Comparison of ENCODE assay signal across 26 mouse cellular contexts in the genomic region with DNA sequence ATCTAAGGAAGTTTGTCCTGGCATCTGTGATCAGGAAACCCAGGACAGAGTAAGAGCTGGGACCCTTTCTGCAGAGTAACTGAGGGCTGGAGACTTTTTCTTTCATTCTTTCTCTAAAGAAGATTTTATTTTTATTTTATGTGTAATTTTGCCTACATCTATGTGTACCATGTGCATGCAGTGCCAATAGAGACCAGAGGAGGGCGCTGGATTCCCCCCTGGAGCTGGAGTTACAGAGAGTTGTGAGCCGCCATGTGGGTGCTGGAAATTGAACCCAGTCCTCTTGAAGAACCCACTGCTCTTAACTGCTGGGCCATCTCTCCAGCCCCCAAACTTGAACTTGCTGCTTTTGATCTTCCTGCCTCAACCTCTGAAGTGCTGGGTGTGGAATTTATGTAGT. TPM values are rescaled to one million over a fixed set of nuclear protein-coding genes. Genes with fewer than 3 reads are reported as not detected.
A peak's percentile ranks its signal among the peaks of the same experiment; 100 is the strongest.
DNase-seq lines count a peak whose midpoint lies in the region; ATAC-seq and TF ChIP-seq lines count a peak whose summit lies in the region.
"Had no signal": no experiment of that assay in that cellular context is flagged by ENCODE, and none has a peak within 500 bp of the region (broad histone marks: within the 10 kb centered on the region; RNA-seq: fewer than 3 reads in every experiment).

No protein-coding gene starts in this region.

- 60% methylated on average over 2 of the region's 2 CpGs for WGBS in hindbrain, postnatal 0 days
- WGBS in hindbrain, embryonic 13.5 days = 60% methylated on average over 2 of the region's 2 CpGs
- WGBS in liver, embryonic 14.5 days (ENCODE audit: insufficient replicate concordance) = 28% methylated on average over 2 of the region's 2 CpGs
- 36% methylated on average over 2 of the region's 2 CpGs for WGBS in liver, embryonic 12.5 days (ENCODE audit: insufficient replicate concordance)
- 65% methylated on average over 2 of the region's 2 CpGs for WGBS in cerebellum, adult 2 months

- no peaks in the 10 kb centered on the region for H3K36me3 ChIP-seq in hindbrain, postnatal 0 days (ENCODE audit: insufficient read depth, low read length)
- no peaks in the 10 kb centered on the region for H3K36me3 ChIP-seq in hindbrain, embryonic 13.5 days
- no peaks in the 10 kb centered on the region for H3K36me3 ChIP-seq in liver, embryonic 14.5 days (replicated peaks; ENCODE audit: control insufficient read depth, insufficient read depth, low read depth)
- no peaks in the 10 kb centered on the region for H3K36me3 ChIP-seq in liver, embryonic 12.5 days
- H3K36me3 ChIP-seq in ES-Bruce4 (ENCODE audit: control insufficient read depth, insufficient read depth, low read length, poor library complexity, severe bottlenecking) = no peaks in the 10 kb centered on the region
- H3K36me3 ChIP-seq: embryonic facial prominence, embryonic 12.5 days; forebrain, embryonic 10.5 days; forebrain, embryonic 15.5 days; limb, embryonic 12.5 days; midbrain, embryonic 10.5 days; neural tube, embryonic 12.5 days had no signal

- no peak overlapping the region for H3K9ac ChIP-seq in hindbrain, postnatal 0 days (replicated peaks; ENCODE audit: low read length)
- no peak overlapping the region for H3K9ac ChIP-seq in hindbrain, embryonic 13.5 days
- no peak overlapping the region for H3K9ac ChIP-seq in liver, embryonic 14.5 days (replicated peaks)
- H3K9ac ChIP-seq in liver, embryonic 12.5 days = no peak overlapping the region
- H3K9ac ChIP-seq in ES-Bruce4 (ENCODE audit: low read depth, poor library complexity, severe bottlenecking) = no peak overlapping the region
- H3K9ac ChIP-seq: embryonic facial prominence, embryonic 12.5 days; forebrain, embryonic 15.5 days; limb, embryonic 12.5 days; neural tube, embryonic 12.5 days had no signal

- no peak overlapping the region for H3K4me3 ChIP-seq in hindbrain, postnatal 0 days (ENCODE audit: low read length)
- no peak overlapping the region for H3K4me3 ChIP-seq in hindbrain, embryonic 13.5 days
- H3K4me3 ChIP-seq in liver, embryonic 14.5 days (ENCODE audit: insufficient read depth in 1 of 2, low read depth in 2 of 2, low read length in 2 of 2) = no peak overlapping the region
- H3K4me3 ChIP-seq in liver, embryonic 12.5 days = no peak overlapping the region
- H3K4me3 ChIP-seq in ES-Bruce4 (ENCODE audit: low read depth, low read length) = no peak overlapping the region
- H3K4me3 ChIP-seq in cerebellum, adult 2 months (replicated peaks; ENCODE audit: insufficient read depth, low read depth, low read length) = no peak overlapping the region
- H3K4me3 ChIP-seq: embryonic facial prominence, embryonic 12.5 days; forebrain, embryonic 10.5 days; forebrain, embryonic 15.5 days; limb, embryonic 12.5 days; midbrain, embryonic 10.5 days; myocyte; neural tube, embryonic 12.5 days had no signal

- no peak overlapping the region for H3K27ac ChIP-seq in hindbrain, postnatal 0 days
- H3K27ac ChIP-seq in hindbrain, embryonic 13.5 days = no peak overlapping the region
- H3K27ac ChIP-seq in liver, embryonic 14.5 days = no peak overlapping the region
- H3K27ac ChIP-seq in liver, embryonic 12.5 days = no peak overlapping the region
- no peak overlapping the region for H3K27ac ChIP-seq in ES-Bruce4 (ENCODE audit: insufficient read depth, low read length)
- H3K27ac ChIP-seq in cerebellum, adult 2 months (ENCODE audit: insufficient read depth, low read length) = no peak overlapping the region
- H3K27ac ChIP-seq: embryonic facial prominence, embryonic 12.5 days; forebrain, embryonic 10.5 days; forebrain, embryonic 15.5 days; limb, embryonic 12.5 days; midbrain, embryonic 10.5 days; neural tube, embryonic 12.5 days had no signal

- no peaks in the 10 kb centered on the region for H3K27me3 ChIP-seq in hindbrain, postnatal 0 days (ENCODE audit: insufficient read depth, low read length)
- H3K27me3 ChIP-seq in hindbrain, embryonic 13.5 days = peaks cover 55% of the 10 kb centered on the region
- H3K27me3 ChIP-seq in liver, embryonic 14.5 days (ENCODE audit: control insufficient read depth, insufficient read depth, low read length) = peaks cover 38% of the 10 kb centered on the region
- peaks cover 63% of the 10 kb centered on the region for H3K27me3 ChIP-seq in liver, embryonic 12.5 days (replicated peaks)
- H3K27me3 ChIP-seq in ES-Bruce4 (ENCODE audit: control insufficient read depth, insufficient read depth, low read length, poor library complexity, severe bottlenecking) = peaks cover 17% of the 10 kb centered on the region
- no peaks in the 10 kb centered on the region for H3K27me3 ChIP-seq in cerebellum, adult 2 months (ENCODE audit: control insufficient read depth, insufficient read depth, low read length)

- ATAC-seq in hindbrain, postnatal 0 days = no peak
- ATAC-seq in hindbrain, embryonic 13.5 days (ENCODE audit: low FRiP score) = no peak
- no peak for ATAC-seq in liver, embryonic 14.5 days (ENCODE audit: insufficient read depth)
- ATAC-seq in liver, embryonic 12.5 days = no peak
- ATAC-seq in activated CD4-positive, CD25-positive, alpha-beta regulatory T cell, adult 4 months = no peak
- ATAC-seq: forebrain, embryonic 15.5 days; midbrain, embryonic 16.5 days had no signal

- H3K4me1 ChIP-seq in hindbrain, postnatal 0 days (ENCODE audit: insufficient read depth, low read length) = 0 out of 2 replicates have a peak, but pooled peaks cover 4% of the 10 kb centered on the region
- H3K4me1 ChIP-seq in hindbrain, embryonic 13.5 days (replicated peaks) = peaks cover 22% of the 10 kb centered on the region
- no peaks in the 10 kb centered on the region for H3K4me1 ChIP-seq in liver, embryonic 14.5 days (replicated peaks; ENCODE audit: control insufficient read depth in 2 of 2, insufficient read depth in 2 of 2, low read length in 1 of 2)
- H3K4me1 ChIP-seq in liver, embryonic 12.5 days = peaks cover 3% of the 10 kb centered on the region; the same call in 1 of the 2 replicates
- no peaks in the 10 kb centered on the region for H3K4me1 ChIP-seq in ES-Bruce4 (ENCODE audit: control insufficient read depth, insufficient read depth, low read length)
- no peaks in the 10 kb centered on the region for H3K4me1 ChIP-seq in cerebellum, adult 2 months (ENCODE audit: control insufficient read depth, insufficient read depth, low read length)

- no peak overlapping the region for H3K4me2 ChIP-seq in hindbrain, postnatal 0 days (ENCODE audit: low read depth, low read length)
- H3K4me2 ChIP-seq in hindbrain, embryonic 13.5 days = no peak overlapping the region
- no peak overlapping the region for H3K4me2 ChIP-seq in liver, embryonic 14.5 days (ENCODE audit: low read depth)
- no peak overlapping the region for H3K4me2 ChIP-seq in liver, embryonic 12.5 days
- H3K4me2 ChIP-seq: embryonic facial prominence, embryonic 12.5 days; forebrain, embryonic 15.5 days; limb, embryonic 12.5 days; neural tube, embryonic 12.5 days had no signal

- TF ChIP-seq POLR2A in ES-Bruce4 (IDR thresholded peaks at IDR 0.05; ENCODE audit: insufficient read depth, low read length) = no peak
- TF ChIP-seq POLR2A in cerebellum, adult 2 months (IDR thresholded peaks at IDR 0.05; ENCODE audit: borderline replicate concordance, insufficient read depth, low read length) = no peak

- H3K9me3 ChIP-seq in hindbrain, postnatal 0 days (ENCODE audit: low read length) = no peaks in the 10 kb centered on the region
- H3K9me3 ChIP-seq in hindbrain, embryonic 13.5 days = no peaks in the 10 kb centered on the region
- H3K9me3 ChIP-seq in liver, embryonic 14.5 days (ENCODE audit: control insufficient read depth, low read length) = no peaks in the 10 kb centered on the region
- H3K9me3 ChIP-seq in liver, embryonic 12.5 days (replicated peaks) = no peaks in the 10 kb centered on the region
- no peaks in the 10 kb centered on the region for H3K9me3 ChIP-seq in ES-Bruce4 (replicated peaks; ENCODE audit: control insufficient read depth, insufficient read depth, low read length, poor library complexity, severe bottlenecking)
- H3K9me3 ChIP-seq: embryonic facial prominence, embryonic 12.5 days; forebrain, embryonic 10.5 days; forebrain, embryonic 15.5 days; limb, embryonic 12.5 days; midbrain, embryonic 10.5 days; neural tube, embryonic 12.5 days had no signal

- no peak for TF ChIP-seq EP300 in liver, embryonic 14.5 days (IDR thresholded peaks at IDR 0.05; ENCODE audit: low read depth)
- no peak for TF ChIP-seq EP300 in ES-Bruce4 (IDR thresholded peaks at IDR 0.05; ENCODE audit: insufficient read depth, low read depth, low read length)

- peak; percentile 25; the same call in 1 of the 2 replicates for TF ChIP-seq CTCF in hindbrain, postnatal 0 days (IDR thresholded peaks at IDR 0.05; ENCODE audit: low read depth)
- TF ChIP-seq CTCF in liver, embryonic 14.5 days (IDR thresholded peaks at IDR 0.05; ENCODE audit: low read depth) = 0 out of 2 replicates have a peak, but pooled peaks have one; percentile 10
- TF ChIP-seq CTCF in ES-Bruce4 (IDR thresholded peaks at IDR 0.05; ENCODE audit: low read depth, low read length) = peak; percentile 22
- TF ChIP-seq CTCF in cerebellum, adult 2 months (IDR thresholded peaks at IDR 0.05; ENCODE audit: borderline replicate concordance, insufficient read depth, low read depth, low read length) = no peak

- no peak for DNase-seq in hindbrain, postnatal 0 days (ENCODE audit: low spot score)
- DNase-seq in liver, embryonic 14.5 days (ENCODE audit: low read depth in 3 of 3, low spot score in 3 of 3) = no peak
- DNase-seq in ZHBTc4 (ENCODE audit: low read depth, low spot score) = peak; percentile 58
- DNase-seq in cerebellum, adult 2 months = no peak
- DNase-seq: adrenal gland, postnatal 36 days; cerebellum, adult 9-10 months; embryo, embryonic 11 days; heart, postnatal 14 days; kidney, adult 2 months; layer of hippocampus, adult 9-11 months; lung, adult 2 months; right cerebral cortex, adult 18-20 months; right cerebral cortex, postnatal 4 days had no signal

RNA-seq across cellular contexts. Expression of gene Adamts2, which starts 2.7 kb away (rescaled TPM):
- 15.1 and 17.1 TPM in 2 replicates for total RNA-seq in hindbrain, postnatal 0 days (2014; rRNA removed)
- 4.8 and 5.8 TPM in 2 replicates for polyA plus RNA-seq in hindbrain, postnatal 0 days (2015; fragmentation: Nextera tagmentation; extraction: Ambion mirVana)
- polyA plus RNA-seq in hindbrain, embryonic 13.5 days (2015; fragmentation: Nextera tagmentation; extraction: Ambion mirVana) = 3.4 and 3.8 TPM in 2 replicates
- 0.88 and 1.1 TPM in 2 replicates for polyA plus RNA-seq in liver, embryonic 14.5 days (2012; rRNA removed)
- polyA plus RNA-seq in liver, embryonic 14.5 days (2014; fragmentation: Nextera tagmentation; extraction: Ambion mirVana) = 0.73 and 0.83 TPM in 2 replicates
- 4.2 and 4.4 TPM in 2 replicates for polyA plus RNA-seq in liver, embryonic 12.5 days (2016; fragmentation: Nextera tagmentation; extraction: Ambion mirVana)
- 0.64 and 0.73 TPM in 2 replicates for polyA plus RNA-seq in ES-Bruce4 (2011; ENCODE audit: insufficient read depth, insufficient read length, low read depth, missing spikeins)
- not detected for polyA plus RNA-seq in activated CD4-positive, CD25-positive, alpha-beta regulatory T cell, adult 4 months (2017; shearing (Covaris generic))
- 21.1 and 21.7 TPM in 2 replicates for polyA plus RNA-seq in cerebellum, adult 2 months (2012; rRNA removed)
- total RNA-seq: megakaryocyte progenitor cell, adult 5-6 weeks had no signal
